Mouse (Mus musculus): ENCODE data around the gene Ldlrad3. TPM values are rescaled to one million over a fixed set of nuclear protein-coding genes. Genes with fewer than 3 reads are reported as not detected.

Ldlrad3 gene
- polyA plus RNA-seq, 1 experiment from 2014 or later: 29.0 TPM

- no peak overlapping the region for H3K4me3 ChIP-seq (replicated peaks; ENCODE audit: low read length)
- no peak overlapping the region for H3K4me2 ChIP-seq (ENCODE audit: low read length)
- no peaks in the 10 kb centered on the region for H3K27me3 ChIP-seq (replicated peaks; ENCODE audit: control insufficient read depth, insufficient read depth, low read length)
- peaks cover 14% of the 10 kb centered on the region for H3K4me1 ChIP-seq (replicated peaks; ENCODE audit: control insufficient read depth, insufficient read depth, low read length)
- H3K36me3 ChIP-seq (ENCODE audit: control insufficient read depth, insufficient read depth): no peaks in the 10 kb centered on the region
- no peaks in the 10 kb centered on the region for H3K9me3 ChIP-seq (ENCODE audit: control insufficient read depth, low read length)
- 85% methylated on average over 12 of the region's 12 CpGs for WGBS
- no peak for ATAC-seq
- H3K27ac ChIP-seq (ENCODE audit: low read length): peak overlapping the region; percentile 56
- no peak overlapping the region for H3K9ac ChIP-seq (replicated peaks; ENCODE audit: low read depth, low read length)
Observed at GRCm38 (mm10) chr2:102057746-102058145, 128.4 kb downstream of the Ldlrad3 start.

- no peak overlapping the region for H3K4me2 ChIP-seq (ENCODE audit: low read length)
- H3K9ac ChIP-seq (replicated peaks; ENCODE audit: low read depth, low read length): no peak overlapping the region
- H3K4me3 ChIP-seq (replicated peaks; ENCODE audit: low read length): no peak overlapping the region
- 64% methylated on average over 9 of the region's 9 CpGs for WGBS
- peaks cover 19% of the 10 kb centered on the region for H3K4me1 ChIP-seq (replicated peaks; ENCODE audit: control insufficient read depth, insufficient read depth, low read length)
- H3K9me3 ChIP-seq (ENCODE audit: control insufficient read depth, low read length): no peaks in the 10 kb centered on the region
- ATAC-seq: peak; percentile 68
- H3K36me3 ChIP-seq (ENCODE audit: control insufficient read depth, insufficient read depth): no peaks in the 10 kb centered on the region
- no peaks in the 10 kb centered on the region for H3K27me3 ChIP-seq (replicated peaks; ENCODE audit: control insufficient read depth, insufficient read depth, low read length)
- peak overlapping the region; percentile 56 for H3K27ac ChIP-seq (ENCODE audit: low read length)
Observed at GRCm38 (mm10) chr2:102057029-102057685, 129.0 kb downstream of the Ldlrad3 start.

- no peak for ATAC-seq
- Histone ChIP-seq H3K36me3 (ENCODE audit: control insufficient read depth, insufficient read depth) (no peaks in the 10 kb centered on the region), H3K9me3 (ENCODE audit: control insufficient read depth, low read length) (no peaks in the 10 kb centered on the region), H3K27ac (ENCODE audit: low read length) (no peak overlapping the region), H3K4me3 (replicated peaks; ENCODE audit: low read length) (no peak overlapping the region), H3K4me2 (ENCODE audit: low read length) (no peak overlapping the region), H3K27me3 (replicated peaks; ENCODE audit: control insufficient read depth, insufficient read depth, low read length) (no peaks in the 10 kb centered on the region), H3K9ac (replicated peaks; ENCODE audit: low read depth, low read length) (no peak overlapping the region), H3K4me1 (replicated peaks; ENCODE audit: control insufficient read depth, insufficient read depth, low read length) (peaks cover 19% of the 10 kb centered on the region)
- WGBS: 88% methylated on average over 8 of the region's 8 CpGs
Observed at GRCm38 (mm10) chr2:102056144-102056543, 130.0 kb downstream of the Ldlrad3 start.

- H3K9me3 ChIP-seq (ENCODE audit: control insufficient read depth, low read length): no peaks in the 10 kb centered on the region
- no peaks in the 10 kb centered on the region for H3K27me3 ChIP-seq (replicated peaks; ENCODE audit: control insufficient read depth, insufficient read depth, low read length)
- 55% methylated on average over 10 of the region's 10 CpGs for WGBS
- H3K4me3 ChIP-seq (replicated peaks; ENCODE audit: low read length): no peak overlapping the region
- no peak overlapping the region for H3K4me2 ChIP-seq (ENCODE audit: low read length)
- peak overlapping the region; percentile 52 for H3K27ac ChIP-seq (ENCODE audit: low read length)
- peaks cover 40% of the 10 kb centered on the region for H3K4me1 ChIP-seq (replicated peaks; ENCODE audit: control insufficient read depth, insufficient read depth, low read length)
- no peaks in the 10 kb centered on the region for H3K36me3 ChIP-seq (ENCODE audit: control insufficient read depth, insufficient read depth)
- H3K9ac ChIP-seq (replicated peaks; ENCODE audit: low read depth, low read length): 0 out of 2 replicates have a peak overlapping the region, but pooled peaks have one; percentile 16
- peak; percentile 59 for ATAC-seq
Observed at GRCm38 (mm10) chr2:102052951-102053660, 133.1 kb downstream of the Ldlrad3 start.

GRCm38 (mm10) chr2:102052353-102052752 is 133.8 kb downstream of the Ldlrad3 start:
- Histone ChIP-seq H3K27me3 (replicated peaks; ENCODE audit: control insufficient read depth, insufficient read depth, low read length) (no peaks in the 10 kb centered on the region), H3K9me3 (ENCODE audit: control insufficient read depth, low read length) (no peaks in the 10 kb centered on the region), H3K36me3 (ENCODE audit: control insufficient read depth, insufficient read depth) (no peaks in the 10 kb centered on the region), H3K4me3 (replicated peaks; ENCODE audit: low read length) (no peak overlapping the region), H3K4me2 (ENCODE audit: low read length) (no peak overlapping the region), H3K27ac (ENCODE audit: low read length) (peak overlapping the region; percentile 57; the same call in 1 of the 2 replicates), H3K4me1 (replicated peaks; ENCODE audit: control insufficient read depth, insufficient read depth, low read length) (peaks cover 36% of the 10 kb centered on the region), H3K9ac (replicated peaks; ENCODE audit: low read depth, low read length) (no peak overlapping the region)
- 72% methylated on average over 6 of the region's 6 CpGs for WGBS
- peak; percentile 6; the same call in 1 of the 2 replicates for ATAC-seq

- WGBS: 39% methylated on average over 10 of the region's 10 CpGs
- Histone ChIP-seq H3K4me1 (replicated peaks; ENCODE audit: control insufficient read depth, insufficient read depth, low read length) (peaks cover 34% of the 10 kb centered on the region), H3K4me3 (replicated peaks; ENCODE audit: low read length) (no peak overlapping the region), H3K36me3 (ENCODE audit: control insufficient read depth, insufficient read depth) (no peaks in the 10 kb centered on the region), H3K27me3 (replicated peaks; ENCODE audit: control insufficient read depth, insufficient read depth, low read length) (no peaks in the 10 kb centered on the region), H3K4me2 (ENCODE audit: low read length) (no peak overlapping the region), H3K9ac (replicated peaks; ENCODE audit: low read depth, low read length) (no peak overlapping the region), H3K27ac (ENCODE audit: low read length) (peak overlapping the region; percentile 4; the same call in 1 of the 2 replicates), H3K9me3 (ENCODE audit: control insufficient read depth, low read length) (no peaks in the 10 kb centered on the region)
- no peak; the same call in 1 of the 2 replicates for ATAC-seq
Observed at GRCm38 (mm10) chr2:102049866-102050550, 136.2 kb downstream of the Ldlrad3 start.

GRCm38 (mm10) chr2:102048296-102049175 is 137.6 kb downstream of the Ldlrad3 start:
- Histone ChIP-seq H3K27me3 (replicated peaks; ENCODE audit: control insufficient read depth, insufficient read depth, low read length) (no peaks in the 10 kb centered on the region), H3K27ac (ENCODE audit: low read length) (no peak overlapping the region), H3K9ac (replicated peaks; ENCODE audit: low read depth, low read length) (no peak overlapping the region), H3K4me1 (replicated peaks; ENCODE audit: control insufficient read depth, insufficient read depth, low read length) (peaks cover 34% of the 10 kb centered on the region), H3K4me2 (ENCODE audit: low read length) (no peak overlapping the region), H3K4me3 (replicated peaks; ENCODE audit: low read length) (no peak overlapping the region), H3K36me3 (ENCODE audit: control insufficient read depth, insufficient read depth) (no peaks in the 10 kb centered on the region), H3K9me3 (ENCODE audit: control insufficient read depth, low read length) (no peaks in the 10 kb centered on the region)
- no peak for ATAC-seq
- 33% methylated on average over 16 of the region's 16 CpGs for WGBS

GRCm38 (mm10) chr2:102046481-102046880 is 139.7 kb downstream of the Ldlrad3 start:
- no peak overlapping the region for H3K9ac ChIP-seq (replicated peaks; ENCODE audit: low read depth, low read length)
- no peaks in the 10 kb centered on the region for H3K9me3 ChIP-seq (ENCODE audit: control insufficient read depth, low read length)
- 95% methylated on average over 7 of the region's 7 CpGs for WGBS
- H3K4me2 ChIP-seq (ENCODE audit: low read length): no peak overlapping the region
- H3K4me3 ChIP-seq (replicated peaks; ENCODE audit: low read length): no peak overlapping the region
- peaks cover 20% of the 10 kb centered on the region for H3K4me1 ChIP-seq (replicated peaks; ENCODE audit: control insufficient read depth, insufficient read depth, low read length)
- H3K36me3 ChIP-seq (ENCODE audit: control insufficient read depth, insufficient read depth): no peaks in the 10 kb centered on the region
- no peaks in the 10 kb centered on the region for H3K27me3 ChIP-seq (replicated peaks; ENCODE audit: control insufficient read depth, insufficient read depth, low read length)
- H3K27ac ChIP-seq (ENCODE audit: low read length): no peak overlapping the region
- no peak for ATAC-seq

All from forebrain, embryonic 16.5 days (tissue).